Mouse (Mus musculus) kidney, embryonic 14.5 days (tissue): ENCODE measurements around the gene Atxn1. TPM values are rescaled to one million over a fixed set of nuclear protein-coding genes. Genes with fewer than 3 reads are reported as not detected.
A peak's percentile ranks its signal among the peaks of the same experiment; 100 is the strongest.

Source experiments
- ATAC-seq: fragments of 200-750 bp; cut with Nextera tagmentation; 2 replicates; pipeline ENCODE4 v1.8.0; 2017; ENCODE audit warnings: moderate number of reproducible peaks, mild to moderate bottlenecking, moderate TSS enrichment, moderate library complexity; ENCODE audit not compliant: low FRiP score, low TSS enrichment
- H3K27ac ChIP-seq: fragments of 300-500 bp; sonication (generic); 2 replicates; pipeline ENCODE4 v1.5.1; 2014; ENCODE audit warnings: low read depth, mild to moderate bottlenecking, low read length, moderate library complexity, mixed read lengths
- H3K27me3 ChIP-seq: fragments of 300-500 bp; sonication (generic); 2 replicates; pipeline ENCODE4 v1.6.1; 2014; ENCODE audit warnings: mild to moderate bottlenecking, low read length; ENCODE audit not compliant: control insufficient read depth, insufficient read depth
- H3K36me3 ChIP-seq: fragments of 300-500 bp; sonication (generic); 2 replicates; pipeline ENCODE4 v1.6.1; 2014; ENCODE audit warnings: low read length, mixed read lengths; ENCODE audit not compliant: control insufficient read depth, insufficient read depth
- H3K4me1 ChIP-seq: fragments of 300-500 bp; sonication (generic); 2 replicates; pipeline ENCODE4 v1.6.1; 2014; ENCODE audit warnings: low read length, mixed read lengths; ENCODE audit not compliant: control insufficient read depth, insufficient read depth
- H3K4me2 ChIP-seq: fragments of 300-500 bp; sonication (generic); replicated peaks from 2 replicates; pipeline ENCODE4 v1.6.1; 2014; ENCODE audit warnings: low read depth, mild to moderate bottlenecking, low read length
- H3K4me3 ChIP-seq: fragments of 300-500 bp; sonication (generic); 2 replicates; pipeline ENCODE4 v1.5.1; 2014; ENCODE audit warnings: mild to moderate bottlenecking, low read length
- H3K9ac ChIP-seq: fragments of 300-500 bp; sonication (generic); 2 replicates; pipeline ENCODE4 v1.6.1; 2014; ENCODE audit warnings: low read depth, mild to moderate bottlenecking, low read length, moderate library complexity
- H3K9me3 ChIP-seq: fragments of 300-500 bp; sonication (generic); 2 replicates; pipeline ENCODE4 v1.6.1; 2016; ENCODE audit warnings: low read length; ENCODE audit not compliant: control insufficient read depth
- WGBS: fragments of 180-500 bp; shearing (Covaris S2); extraction: QIAGEN DNeasy Blood & Tissue Kit; methylation state at CpG from one replicate; pipeline ENCODE4 v1.1.7; 2014; 5-methylcytosine and 5-hydroxymethylcytosine counted together
- polyA plus RNA-seq: library from polyadenylated mRNA; unstranded; fragments of >200 nt; fragmentation: Nextera tagmentation; extraction: Ambion mirVana; gene quantifications from 2 replicates; pipeline ENCODE4 v1.2.1, GENCODE M21; 2014

Gene Atxn1
- polyA plus RNA-seq, 1 experiment from 2014 or later: 4.0 TPM

DNA sequence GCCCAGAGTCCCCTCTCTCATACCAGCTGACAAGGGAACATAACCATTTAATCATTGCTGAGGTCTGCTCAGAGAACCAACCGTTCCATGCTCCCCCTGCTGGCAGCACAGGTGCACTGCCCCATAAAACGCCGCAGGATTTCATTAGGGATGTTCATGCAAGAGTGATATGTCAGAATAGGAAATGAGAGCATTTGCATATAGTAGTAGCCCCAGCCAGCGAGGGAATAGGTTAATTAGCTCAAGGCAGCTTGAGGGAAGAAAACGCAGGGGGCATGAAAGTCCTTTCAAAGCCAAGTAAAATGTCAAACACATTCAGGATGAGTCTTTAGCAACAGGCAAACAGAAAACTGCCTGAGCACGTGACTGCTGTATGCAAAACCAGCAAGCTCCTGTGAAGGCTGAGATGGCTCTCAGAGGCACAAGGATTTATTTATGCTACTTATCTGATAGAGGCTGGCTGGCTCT lies 393.0 kb downstream of the Atxn1 start:
- Histone ChIP-seq H3K4me2 (no peak overlapping the region), H3K9ac (no peak overlapping the region), H3K4me1 (no peaks in the 10 kb centered on the region), H3K9me3 (no peaks in the 10 kb centered on the region), H3K36me3 (no peaks in the 10 kb centered on the region; the same call in 1 of the 2 replicates), H3K27me3 (no peaks in the 10 kb centered on the region), H3K27ac (no peak overlapping the region), H3K4me3 (no peak overlapping the region)
- ATAC-seq: peak; percentile 22; the same call in 1 of the 2 replicates
- WGBS: 4% methylated on average over 6 of the region's 6 CpGs

DNA sequence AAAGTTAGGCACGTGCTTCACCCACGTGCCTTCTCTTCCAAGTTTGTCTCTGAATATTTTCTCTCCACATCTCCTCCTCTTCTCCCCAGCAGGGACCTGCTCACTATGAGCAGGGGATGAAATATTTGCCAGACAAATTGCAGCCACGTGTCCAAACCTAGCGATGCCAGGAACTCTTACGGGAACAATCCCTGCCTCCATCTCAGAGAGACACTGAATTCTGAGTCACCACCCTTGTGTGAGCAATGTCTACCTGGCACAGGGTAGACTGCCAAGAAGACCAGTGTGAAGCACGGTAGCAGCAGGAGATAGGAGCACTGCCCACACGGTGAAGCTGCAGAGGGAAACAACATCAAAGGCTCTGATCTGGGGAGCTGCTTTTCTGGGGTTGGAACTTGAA lies 394.9 kb downstream of the Atxn1 start:
- no peaks in the 10 kb centered on the region for H3K9me3 ChIP-seq
- H3K9ac ChIP-seq: no peak overlapping the region
- H3K27me3 ChIP-seq: no peaks in the 10 kb centered on the region
- WGBS: 70% methylated on average over 7 of the region's 7 CpGs
- H3K4me1 ChIP-seq: no peaks in the 10 kb centered on the region
- H3K4me3 ChIP-seq: no peak overlapping the region
- H3K27ac ChIP-seq: no peak overlapping the region
- no peak for ATAC-seq
- H3K36me3 ChIP-seq: no peaks in the 10 kb centered on the region; the same call in 1 of the 2 replicates
- no peak overlapping the region for H3K4me2 ChIP-seq

DNA sequence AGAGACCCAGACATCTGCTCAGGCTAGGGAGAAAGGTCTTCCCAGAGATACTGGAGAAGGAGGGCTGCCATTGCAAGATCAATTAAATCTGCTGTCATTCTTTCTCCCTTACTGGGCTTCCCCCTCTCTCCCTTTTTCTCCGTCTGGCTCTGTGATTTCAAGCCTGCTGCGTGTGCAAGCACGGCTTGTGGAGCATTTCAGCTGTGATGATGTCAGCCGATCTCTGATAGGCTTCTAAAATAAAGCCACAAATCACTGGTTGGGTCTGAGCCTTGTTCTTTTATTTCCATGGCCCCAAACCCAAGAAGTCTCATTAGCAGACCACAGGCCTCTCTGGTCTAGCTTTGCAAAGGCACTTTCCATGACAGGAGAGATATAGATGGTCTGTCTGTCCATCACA lies 399.9 kb downstream of the Atxn1 start:
- Histone ChIP-seq H3K36me3 (no peaks in the 10 kb centered on the region; the same call in 1 of the 2 replicates), H3K4me1 (no peaks in the 10 kb centered on the region), H3K27me3 (no peaks in the 10 kb centered on the region), H3K4me2 (no peak overlapping the region), H3K27ac (no peak overlapping the region), H3K9me3 (no peaks in the 10 kb centered on the region), H3K9ac (no peak overlapping the region), H3K4me3 (no peak overlapping the region)
- ATAC-seq: no peak
- 41% methylated on average over 4 of the region's 4 CpGs for WGBS

DNA sequence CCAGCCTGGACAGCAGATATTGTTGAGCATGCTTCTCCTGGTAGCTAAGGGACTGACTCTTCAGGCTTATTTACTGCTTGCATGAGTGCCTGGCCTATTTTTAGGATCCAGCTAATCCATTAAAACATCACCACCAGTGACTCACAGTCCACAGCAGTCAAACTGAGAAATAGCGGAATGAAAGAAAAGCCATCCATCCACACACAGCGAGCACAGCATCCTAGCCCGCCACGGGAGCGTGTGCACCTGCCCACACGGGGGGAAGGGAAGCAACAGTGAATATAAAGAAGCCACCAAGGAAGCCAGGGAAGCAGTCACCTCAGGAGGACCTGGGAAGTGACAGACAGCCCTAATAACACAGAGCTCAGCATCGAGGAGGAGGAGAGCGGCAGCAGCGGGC lies 402.8 kb downstream of the Atxn1 start:
- Histone ChIP-seq H3K9me3 (no peaks in the 10 kb centered on the region), H3K4me2 (no peak overlapping the region), H3K36me3 (peaks cover 2% of the 10 kb centered on the region; the same call in 1 of the 2 replicates), H3K27me3 (no peaks in the 10 kb centered on the region), H3K4me3 (no peak overlapping the region), H3K9ac (no peak overlapping the region), H3K27ac (no peak overlapping the region), H3K4me1 (no peaks in the 10 kb centered on the region)
- no peak for ATAC-seq
- 61% methylated on average over 9 of the region's 9 CpGs for WGBS

DNA sequence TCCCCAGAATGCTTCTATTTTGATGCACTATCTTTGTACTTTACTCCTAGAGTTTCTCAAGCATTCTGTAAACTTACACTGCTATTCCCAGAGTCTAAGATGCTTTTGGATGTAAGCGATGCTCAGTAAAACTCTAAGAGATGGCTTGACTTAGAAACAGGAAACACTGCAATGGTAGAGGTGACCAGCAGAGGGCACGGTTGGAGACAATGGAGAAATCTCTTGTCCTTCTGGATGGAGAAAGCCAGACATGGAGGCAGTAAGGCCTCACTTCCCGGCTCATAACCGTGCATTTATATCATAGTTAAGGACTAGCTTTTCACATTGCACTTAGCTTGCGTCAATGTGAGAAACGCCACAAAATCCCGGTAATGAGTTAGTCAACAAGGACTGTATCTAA lies 404.3 kb downstream of the Atxn1 start:
- no peaks in the 10 kb centered on the region for H3K9me3 ChIP-seq
- no peak overlapping the region for H3K4me3 ChIP-seq
- H3K9ac ChIP-seq: no peak overlapping the region
- no peak overlapping the region for H3K27ac ChIP-seq
- no peak overlapping the region for H3K4me2 ChIP-seq
- ATAC-seq: no peak
- H3K27me3 ChIP-seq: no peaks in the 10 kb centered on the region
- no peaks in the 10 kb centered on the region for H3K4me1 ChIP-seq
- 0 out of 2 replicates have a peak, but pooled peaks cover 6% of the 10 kb centered on the region for H3K36me3 ChIP-seq
- 76% methylated on average over 7 of the region's 7 CpGs for WGBS

DNA sequence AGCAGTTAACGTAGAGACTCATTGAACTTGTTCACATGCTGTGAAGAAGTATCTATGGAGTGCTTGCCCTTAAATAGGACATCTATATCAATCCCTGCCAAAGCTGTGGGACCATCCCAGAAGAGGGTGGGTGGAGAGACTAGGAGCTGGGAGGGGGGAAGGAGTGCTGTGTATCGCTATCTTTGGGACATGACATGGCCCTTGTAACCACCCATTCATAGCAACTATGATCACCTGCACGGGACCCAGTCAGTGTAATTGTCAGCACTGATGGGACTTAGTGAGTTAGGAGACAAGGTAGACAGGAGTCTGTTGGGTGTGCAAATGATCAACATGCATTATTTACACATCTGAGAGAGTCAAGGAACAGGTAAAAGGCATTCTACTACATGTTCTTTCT lies 405.6 kb downstream of the Atxn1 start:
- Histone ChIP-seq H3K27ac (no peak overlapping the region), H3K4me3 (no peak overlapping the region), H3K4me2 (no peak overlapping the region), H3K36me3 (0 out of 2 replicates have a peak, but pooled peaks cover 6% of the 10 kb centered on the region), H3K27me3 (no peaks in the 10 kb centered on the region), H3K4me1 (no peaks in the 10 kb centered on the region), H3K9me3 (no peaks in the 10 kb centered on the region), H3K9ac (no peak overlapping the region)
- no peak for ATAC-seq
- 95% methylated on average over 3 of the region's 3 CpGs for WGBS

DNA sequence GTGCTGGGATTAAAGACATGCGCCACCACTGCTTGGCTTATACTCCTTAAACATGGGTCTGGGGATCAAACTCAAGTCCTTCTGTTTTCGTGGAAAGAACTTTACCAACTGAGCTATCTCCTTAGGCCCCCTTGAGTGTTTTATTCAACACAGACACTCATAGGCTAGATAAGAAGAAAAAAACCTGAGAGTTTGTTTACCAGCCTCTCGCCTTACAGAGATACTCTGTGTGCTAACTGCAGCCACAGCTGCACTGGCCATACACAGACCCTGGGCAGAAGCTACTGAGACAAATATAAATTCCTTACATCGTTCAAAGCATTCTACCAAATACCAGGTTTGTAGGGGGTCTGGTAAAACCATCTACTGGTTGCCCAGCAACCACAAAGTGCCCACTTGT lies 406.4 kb downstream of the Atxn1 start:
- 80% methylated on average over 4 of the region's 4 CpGs for WGBS
- Histone ChIP-seq H3K4me1 (no peaks in the 10 kb centered on the region), H3K36me3 (0 out of 2 replicates have a peak, but pooled peaks cover 6% of the 10 kb centered on the region), H3K4me2 (no peak overlapping the region), H3K27ac (no peak overlapping the region), H3K4me3 (no peak overlapping the region), H3K27me3 (no peaks in the 10 kb centered on the region), H3K9ac (no peak overlapping the region), H3K9me3 (no peaks in the 10 kb centered on the region)
- ATAC-seq: no peak

DNA sequence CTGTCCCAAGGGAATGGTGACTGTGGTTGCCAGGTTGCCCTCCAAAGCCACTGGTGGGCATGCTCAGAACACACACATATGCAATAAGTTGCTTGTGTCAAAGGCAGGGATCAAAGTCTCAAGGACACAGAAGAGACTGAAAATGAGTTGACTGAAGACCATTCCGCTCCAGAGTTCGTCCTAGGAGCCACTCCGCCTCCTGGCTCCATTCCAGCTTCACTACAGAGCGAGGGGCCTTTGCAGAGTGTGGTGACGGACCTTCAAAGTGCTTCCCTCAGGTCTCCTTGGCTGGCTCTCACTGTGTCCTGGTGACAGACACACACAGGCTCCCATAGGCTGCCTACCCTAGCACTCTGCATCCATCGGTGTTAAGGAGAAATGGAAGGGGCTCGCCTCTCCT lies 411.1 kb downstream of the Atxn1 start:
- Histone ChIP-seq H3K4me3 (no peak overlapping the region), H3K4me2 (no peak overlapping the region), H3K9ac (no peak overlapping the region), H3K4me1 (no peaks in the 10 kb centered on the region), H3K9me3 (no peaks in the 10 kb centered on the region), H3K36me3 (0 out of 2 replicates have a peak, but pooled peaks cover 6% of the 10 kb centered on the region), H3K27me3 (no peaks in the 10 kb centered on the region), H3K27ac (no peak overlapping the region)
- ATAC-seq: no peak
- WGBS: 61% methylated on average over 7 of the region's 7 CpGs

DNA sequence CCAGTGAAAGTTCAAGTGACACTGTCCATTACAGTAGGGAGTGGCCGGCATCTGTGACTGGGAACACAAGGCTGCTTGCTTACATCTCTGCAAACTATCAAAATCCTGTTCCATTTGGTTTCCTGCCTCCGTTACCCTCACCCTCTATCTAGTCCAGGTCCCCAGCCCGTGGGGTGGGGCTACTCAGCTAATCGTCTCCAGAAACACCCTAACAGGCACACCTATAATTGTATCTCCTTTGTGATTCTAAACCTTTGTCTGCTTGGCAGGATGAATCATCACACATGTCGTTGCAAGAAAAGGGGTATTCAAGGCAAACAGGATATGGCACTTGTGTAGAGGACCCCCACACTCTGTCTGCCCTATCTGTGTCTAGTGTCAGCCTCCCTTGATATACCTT lies 417.3 kb downstream of the Atxn1 start:
- no peaks in the 10 kb centered on the region for H3K4me1 ChIP-seq
- no peaks in the 10 kb centered on the region for H3K36me3 ChIP-seq
- no peak for ATAC-seq
- no peak overlapping the region for H3K9ac ChIP-seq
- no peaks in the 10 kb centered on the region for H3K9me3 ChIP-seq
- no peak overlapping the region for H3K4me2 ChIP-seq
- WGBS: 84% methylated on average over 5 of the region's 5 CpGs
- no peak overlapping the region for H3K27ac ChIP-seq
- no peaks in the 10 kb centered on the region for H3K27me3 ChIP-seq
- no peak overlapping the region for H3K4me3 ChIP-seq
